Mouse (Mus musculus) cerebellum, adult 9-10 months (tissue): Measurements from ENCODE around the gene Vax2.
A peak's percentile ranks its signal among the peaks of the same experiment; 100 is the strongest.

Source experiments
- DNase-seq: peaks from one replicate; pipeline ENCODE4 v3.0.0; 2022

Gene Vax2

DNA sequence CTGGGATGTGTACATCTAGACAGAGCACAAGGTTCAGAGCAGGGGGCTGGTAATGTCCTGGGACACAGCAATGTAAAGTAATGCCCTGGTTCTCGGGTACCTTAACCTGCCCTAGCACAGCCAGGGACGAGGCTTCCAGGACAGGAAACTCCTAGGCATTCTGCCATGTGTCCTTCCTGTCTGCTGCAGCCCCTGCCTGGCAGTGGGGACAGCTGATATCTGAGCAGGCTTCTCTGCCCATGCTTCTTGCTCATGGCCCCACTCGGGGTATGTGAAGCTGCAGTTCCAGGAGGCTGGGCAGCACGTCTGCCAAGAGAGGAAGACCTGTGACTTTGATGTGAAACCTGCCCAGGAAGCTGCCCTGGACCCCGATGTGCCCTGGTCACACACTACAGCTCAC lies 57.4 kb downstream of the Vax2 start:
- no peak for DNase-seq

GRCm38 (mm10) chr6:83774126-83774525 lies 63.1 kb downstream of the Vax2 start:
- no peak for DNase-seq

GRCm38 (mm10) chr6:83774781-83775563 lies 63.9 kb downstream of the Vax2 start:
- peak; percentile 47 for DNase-seq

DNA sequence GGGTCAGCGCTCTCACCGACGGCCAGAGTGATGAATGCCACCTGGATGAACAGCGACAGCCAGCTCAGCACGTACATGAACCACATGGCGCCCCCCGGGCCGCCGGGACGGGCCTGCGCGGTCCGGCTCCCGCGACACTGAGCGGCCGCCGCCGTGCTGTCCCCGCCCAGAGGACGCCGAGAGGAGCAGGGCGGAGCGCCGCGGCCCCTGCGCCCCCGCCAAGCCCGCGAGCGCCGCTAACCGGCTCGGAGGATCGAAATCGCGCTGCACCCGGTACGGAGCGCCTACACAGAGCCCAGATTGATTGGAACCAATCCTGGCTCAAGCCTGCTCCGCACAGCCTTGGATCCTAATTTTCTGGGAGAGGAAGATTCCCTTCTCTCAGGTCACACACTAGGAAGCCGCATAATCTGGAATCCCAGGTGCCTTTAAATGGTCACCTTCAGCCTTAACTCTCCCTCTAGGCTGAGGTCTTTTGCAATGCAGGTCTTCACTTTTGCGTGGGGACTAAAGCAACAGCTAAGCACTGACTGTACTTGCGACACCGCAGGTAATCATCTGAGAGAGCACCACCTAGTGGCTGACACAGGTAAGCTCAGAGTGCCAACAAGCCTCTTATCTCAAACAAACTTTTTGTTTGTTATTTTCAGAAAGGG lies 64.7 kb downstream of the Vax2 start, which contains the start of gene Tex261:
Tex261 (minus strand) TSS at position 176 of the 656 bp plus-strand sequence.
- peak; percentile 90 for DNase-seq

DNA sequence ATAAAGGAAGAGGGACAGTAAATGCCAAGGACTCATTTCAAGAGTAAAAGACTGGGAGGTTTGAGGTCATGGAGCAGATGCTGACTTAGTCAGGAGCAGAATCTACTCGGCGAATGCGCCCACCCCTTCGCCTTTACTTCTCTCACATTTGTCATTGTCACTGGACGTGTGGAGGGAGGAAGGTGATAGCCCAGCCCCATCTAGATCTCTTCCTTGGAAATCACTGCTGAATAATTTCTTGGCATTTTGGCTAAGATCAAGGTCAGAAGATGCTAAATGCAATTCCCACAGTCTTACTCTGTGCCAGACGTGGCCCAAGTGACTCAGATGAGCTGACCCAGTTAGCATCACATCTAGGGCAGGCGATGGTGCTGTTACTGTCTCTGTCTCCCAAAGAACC lies 67.2 kb downstream of the Vax2 start:
- no peak for DNase-seq

DNA sequence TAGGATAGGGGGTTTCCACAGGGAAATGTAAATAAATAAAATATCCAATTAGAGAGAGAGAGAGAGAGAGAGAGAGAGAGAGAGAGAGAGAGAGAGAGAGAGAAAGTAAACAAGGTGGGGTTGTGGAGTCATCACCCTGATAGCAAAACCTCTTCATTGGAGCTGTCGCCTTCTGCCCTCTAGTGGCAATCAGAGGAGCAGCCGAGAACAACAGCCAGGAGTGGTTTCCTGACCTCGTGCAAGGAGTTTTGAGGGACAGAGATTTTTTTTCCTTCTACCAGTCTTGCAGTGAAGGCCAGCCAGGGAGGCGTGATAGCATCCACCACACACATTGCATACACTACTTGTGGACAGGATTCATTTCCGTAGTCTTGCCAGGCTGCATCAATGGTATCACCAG lies 68.0 kb downstream of the Vax2 start:
- DNase-seq: peak; percentile 53

DNA sequence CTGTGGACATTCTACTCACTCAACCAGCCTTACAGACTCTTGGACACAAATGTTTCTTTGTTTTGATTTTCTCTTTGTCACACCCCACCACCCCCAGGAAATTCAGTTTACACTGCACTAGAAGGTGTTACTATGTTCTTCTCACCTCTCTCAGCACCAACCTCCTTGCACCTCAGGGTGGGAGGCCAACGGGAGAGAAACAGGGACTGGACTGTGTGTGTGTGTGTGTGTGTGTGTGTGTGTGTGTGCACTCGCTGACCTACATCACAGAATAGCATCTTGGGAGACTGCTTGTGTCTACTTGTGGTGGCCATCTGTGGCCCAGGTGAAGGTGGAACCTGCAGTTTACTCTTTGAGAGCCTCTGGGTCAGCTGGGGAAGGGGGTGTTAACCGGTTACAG lies 75.4 kb downstream of the Vax2 start:
- no peak for DNase-seq
